Mouse (Mus musculus): ENCODE data around the gene Pcgf3. TPM values are rescaled to one million over a fixed set of nuclear protein-coding genes. Genes with fewer than 3 reads are reported as not detected.

Pcgf3 gene
- 10.0 and 11.3 TPM in 2 replicates for polyA plus RNA-seq (2015; fragmentation: Nextera tagmentation; extraction: Ambion mirVana)

DNA sequence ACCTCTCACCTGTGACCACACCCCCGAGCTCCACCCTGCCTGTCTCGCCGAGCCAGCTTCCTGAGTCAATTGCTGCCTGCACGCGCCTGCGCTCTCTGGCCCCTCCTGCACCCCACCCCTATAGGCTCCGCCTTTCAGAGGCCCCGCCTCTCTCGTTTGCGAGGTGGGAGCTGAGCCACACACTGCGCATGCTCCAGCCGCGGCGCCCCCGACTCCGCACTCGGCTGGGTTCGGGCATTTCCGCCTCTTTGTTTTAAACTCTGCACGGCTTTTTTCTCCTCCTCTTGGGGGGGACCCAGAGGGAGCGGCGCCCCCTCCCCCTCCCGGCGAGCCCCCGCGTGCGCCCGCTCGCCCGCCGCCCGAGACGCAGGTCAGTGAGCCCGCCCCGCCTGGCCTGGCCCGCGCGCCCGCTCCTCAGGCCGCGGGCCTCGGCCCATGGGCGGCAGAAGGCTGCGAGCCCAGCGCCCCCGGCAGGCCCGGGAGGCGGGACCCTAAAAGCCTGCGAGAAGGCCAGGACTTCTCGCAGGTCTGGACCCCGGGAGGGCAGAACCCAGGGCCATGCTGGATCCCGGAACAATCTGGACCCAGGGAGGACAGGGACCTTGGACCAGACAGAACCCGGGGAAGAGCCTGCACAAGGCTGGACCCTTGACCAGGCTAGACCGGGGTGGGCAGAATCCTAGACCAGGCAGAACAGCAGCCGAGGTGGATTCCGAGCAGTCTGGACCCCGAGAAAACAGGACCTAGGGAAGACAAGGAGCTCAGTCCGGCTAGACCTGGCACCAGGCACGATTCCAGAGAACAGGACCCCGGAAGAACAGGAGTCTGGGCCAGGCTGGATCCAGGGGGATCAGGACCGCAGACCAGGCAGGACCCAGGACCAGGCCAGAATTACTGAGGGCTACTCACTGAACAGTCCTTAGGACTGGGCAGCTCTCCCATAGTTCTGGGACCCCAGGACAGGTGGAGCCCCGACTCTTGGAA, at the start of gene Pcgf3:
Pcgf3 (plus strand) TSS at position 151 of the 984 bp plus-strand sequence.
- Histone ChIP-seq H3K9ac (ENCODE audit: low read length) (peak within 1 kb of the TSS; percentile 99), H3K27me3 (ENCODE audit: control insufficient read depth, insufficient read depth, low read length) (no peaks in the 10 kb centered on the region), H3K4me2 (replicated peaks; ENCODE audit: low read depth) (peak within 1 kb of the TSS; percentile 78), H3K9me3 (ENCODE audit: control insufficient read depth, low read length) (no peaks in the 10 kb centered on the region), H3K36me3 (ENCODE audit: control insufficient read depth, insufficient read depth, low read length) (no peaks in the 10 kb centered on the region), H3K4me3 (ENCODE audit: low read depth, low read length) (peak within 1 kb of the TSS; percentile 96), H3K27ac (replicated peaks) (peak within 1 kb of the TSS; percentile 90), H3K4me1 (replicated peaks; ENCODE audit: control insufficient read depth, insufficient read depth) (peaks cover 4% of the 10 kb centered on the region)
- peak; percentile 98 for ATAC-seq (ENCODE audit: low FRiP score, low TSS enrichment)
- DNase-seq (ENCODE audit: low spot score), result peak; percentile 100
- TF ChIP-seq CTCF (IDR thresholded peaks at IDR 0.05; ENCODE audit: low read depth), result no peak
- TF ChIP-seq EP300 (optimal IDR thresholded peaks at IDR 0.05), result no peak
- under 1% methylated on average over 45 of the region's 62 CpGs for WGBS

DNA sequence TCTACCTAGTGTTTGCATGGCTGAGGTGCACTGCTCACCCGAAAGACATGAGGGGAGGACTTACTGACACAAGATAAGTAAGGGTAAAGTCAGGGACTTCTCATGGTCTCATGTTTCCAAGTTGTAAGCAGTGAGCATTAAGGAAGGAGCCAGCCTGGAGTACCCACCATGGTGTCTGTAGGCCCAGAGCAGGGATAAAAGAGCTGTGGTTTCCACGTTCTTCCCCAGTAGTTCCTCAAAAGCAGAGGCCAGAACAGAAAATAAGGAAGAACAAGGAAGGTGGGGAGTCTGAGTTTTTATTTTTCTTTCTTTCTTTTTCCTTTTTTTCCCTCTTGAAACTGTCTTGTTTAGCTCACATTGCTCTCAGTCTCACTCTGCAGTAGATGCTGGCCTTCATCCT, 46.3 kb upstream of the Pcgf3 start:
- Histone ChIP-seq H3K9me3 (ENCODE audit: control insufficient read depth, low read length) (no peaks in the 10 kb centered on the region), H3K36me3 (ENCODE audit: control insufficient read depth, insufficient read depth, low read length) (no peaks in the 10 kb centered on the region), H3K9ac (ENCODE audit: low read length) (no peak overlapping the region), H3K27me3 (ENCODE audit: control insufficient read depth, insufficient read depth, low read length) (no peaks in the 10 kb centered on the region), H3K4me1 (replicated peaks; ENCODE audit: control insufficient read depth, insufficient read depth) (no peaks in the 10 kb centered on the region), H3K4me3 (ENCODE audit: low read depth, low read length) (no peak overlapping the region), H3K27ac (replicated peaks) (no peak overlapping the region), H3K4me2 (replicated peaks; ENCODE audit: low read depth) (no peak overlapping the region)
- no peak for DNase-seq (ENCODE audit: low spot score)
- WGBS, result 73% methylated on average over 2 of the region's 2 CpGs
- ATAC-seq (ENCODE audit: low FRiP score, low TSS enrichment), result no peak
- TF ChIP-seq EP300 (optimal IDR thresholded peaks at IDR 0.05) (no peak), CTCF (IDR thresholded peaks at IDR 0.05; ENCODE audit: low read depth) (no peak)

DNA sequence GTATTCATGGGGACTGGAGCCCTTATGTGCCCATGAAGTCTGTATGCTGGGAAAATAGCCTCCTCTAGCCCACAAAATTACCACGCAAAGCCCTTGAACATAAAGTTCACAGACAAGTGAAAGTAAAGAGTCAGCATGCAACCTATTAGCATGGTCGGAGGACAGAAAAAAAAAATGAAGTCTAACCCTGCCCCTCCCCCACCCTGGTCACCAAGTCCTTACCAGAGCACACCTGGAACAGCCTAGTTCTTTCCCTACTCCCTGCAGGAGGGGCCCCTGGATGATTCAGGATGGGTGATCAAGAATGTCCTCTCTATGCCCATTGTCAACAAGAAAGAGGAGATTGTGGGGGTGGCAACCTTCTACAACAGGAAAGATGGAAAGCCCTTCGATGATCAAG, 38.3 kb upstream of the Pcgf3 start:
- ATAC-seq (ENCODE audit: low FRiP score, low TSS enrichment) (no peak), DNase-seq (ENCODE audit: low spot score) (no peak)
- Histone ChIP-seq H3K27ac (replicated peaks) (no peak overlapping the region), H3K9me3 (ENCODE audit: control insufficient read depth, low read length) (no peaks in the 10 kb centered on the region), H3K4me1 (replicated peaks; ENCODE audit: control insufficient read depth, insufficient read depth) (no peaks in the 10 kb centered on the region), H3K4me3 (ENCODE audit: low read depth, low read length) (no peak overlapping the region), H3K36me3 (ENCODE audit: control insufficient read depth, insufficient read depth, low read length) (no peaks in the 10 kb centered on the region), H3K4me2 (replicated peaks; ENCODE audit: low read depth) (no peak overlapping the region), H3K9ac (ENCODE audit: low read length) (no peak overlapping the region), H3K27me3 (ENCODE audit: control insufficient read depth, insufficient read depth, low read length) (no peaks in the 10 kb centered on the region)
- WGBS, result 72% methylated on average over 3 of the region's 3 CpGs
- TF ChIP-seq EP300 (optimal IDR thresholded peaks at IDR 0.05), result no peak
- no peak for TF ChIP-seq CTCF (IDR thresholded peaks at IDR 0.05; ENCODE audit: low read depth)

DNA sequence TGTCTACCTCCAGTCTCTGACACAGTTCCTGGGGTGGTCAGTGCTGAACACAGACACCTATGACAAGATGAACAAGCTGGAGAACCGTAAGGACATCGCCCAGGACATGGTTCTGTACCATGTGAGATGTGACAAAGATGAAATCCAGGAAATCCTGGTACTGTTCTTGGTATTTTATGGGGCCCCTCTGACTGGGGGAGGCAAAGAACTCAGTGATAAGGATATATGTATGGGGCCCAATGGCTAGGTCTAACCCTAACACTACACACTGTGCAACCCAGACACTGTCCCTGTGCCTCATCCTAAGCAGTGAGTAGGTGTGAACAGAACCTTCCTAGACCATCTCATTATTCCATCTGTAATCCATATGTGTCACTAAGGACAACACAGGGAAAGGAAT, 37.6 kb upstream of the Pcgf3 start:
- TF ChIP-seq CTCF (IDR thresholded peaks at IDR 0.05; ENCODE audit: low read depth) (no peak), EP300 (optimal IDR thresholded peaks at IDR 0.05) (no peak)
- no peaks in the 10 kb centered on the region for H3K27me3 ChIP-seq (ENCODE audit: control insufficient read depth, insufficient read depth, low read length)
- H3K4me2 ChIP-seq (replicated peaks; ENCODE audit: low read depth), result no peak overlapping the region
- no peak overlapping the region for H3K4me3 ChIP-seq (ENCODE audit: low read depth, low read length)
- no peak overlapping the region for H3K27ac ChIP-seq (replicated peaks)
- DNase-seq (ENCODE audit: low spot score), result no peak
- H3K9ac ChIP-seq (ENCODE audit: low read length), result no peak overlapping the region
- H3K4me1 ChIP-seq (replicated peaks; ENCODE audit: control insufficient read depth, insufficient read depth), result no peaks in the 10 kb centered on the region
- no peaks in the 10 kb centered on the region for H3K9me3 ChIP-seq (ENCODE audit: control insufficient read depth, low read length)
- no peak for ATAC-seq (ENCODE audit: low FRiP score, low TSS enrichment)
- no peaks in the 10 kb centered on the region for H3K36me3 ChIP-seq (ENCODE audit: control insufficient read depth, insufficient read depth, low read length)
- 91% methylated on average over 2 of the region's 2 CpGs for WGBS

DNA sequence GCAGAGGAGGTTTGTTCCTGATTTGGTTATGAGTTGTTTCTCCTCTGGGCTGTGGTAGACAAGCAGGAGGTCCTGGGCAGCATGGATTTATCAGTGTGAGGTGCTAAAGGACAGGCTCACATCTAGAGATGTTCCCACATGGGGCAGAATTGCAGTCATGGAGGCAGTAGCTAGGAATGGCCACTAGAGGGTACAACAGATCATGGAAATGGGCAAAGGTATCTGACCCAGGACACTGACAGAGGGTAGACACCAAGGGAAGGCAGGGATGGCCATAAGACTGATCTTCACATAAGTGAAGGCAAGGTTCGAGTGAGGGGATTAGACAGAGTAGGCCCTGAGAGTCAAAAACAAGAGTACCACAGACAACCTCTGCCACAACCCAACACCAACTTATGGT, 33.8 kb upstream of the Pcgf3 start:
- ATAC-seq (ENCODE audit: low FRiP score, low TSS enrichment) (0 out of 2 replicates have a peak, but pooled peaks have one; percentile 41), DNase-seq (ENCODE audit: low spot score) (peak; percentile 50)
- H3K4me3 ChIP-seq (ENCODE audit: low read depth, low read length), result no peak overlapping the region
- H3K4me1 ChIP-seq (replicated peaks; ENCODE audit: control insufficient read depth, insufficient read depth), result no peaks in the 10 kb centered on the region
- WGBS, result 40% methylated on average over 1 of the region's 1 CpGs
- TF ChIP-seq CTCF (IDR thresholded peaks at IDR 0.05; ENCODE audit: low read depth) (peak; percentile 93), EP300 (optimal IDR thresholded peaks at IDR 0.05) (no peak)
- H3K9me3 ChIP-seq (ENCODE audit: control insufficient read depth, low read length), result no peaks in the 10 kb centered on the region
- peaks cover 3% of the 10 kb centered on the region; the same call in 1 of the 2 replicates for H3K36me3 ChIP-seq (ENCODE audit: control insufficient read depth, insufficient read depth, low read length)
- H3K27ac ChIP-seq (replicated peaks), result no peak overlapping the region
- H3K9ac ChIP-seq (ENCODE audit: low read length), result no peak overlapping the region
- no peaks in the 10 kb centered on the region for H3K27me3 ChIP-seq (ENCODE audit: control insufficient read depth, insufficient read depth, low read length)
- no peak overlapping the region for H3K4me2 ChIP-seq (replicated peaks; ENCODE audit: low read depth)

DNA sequence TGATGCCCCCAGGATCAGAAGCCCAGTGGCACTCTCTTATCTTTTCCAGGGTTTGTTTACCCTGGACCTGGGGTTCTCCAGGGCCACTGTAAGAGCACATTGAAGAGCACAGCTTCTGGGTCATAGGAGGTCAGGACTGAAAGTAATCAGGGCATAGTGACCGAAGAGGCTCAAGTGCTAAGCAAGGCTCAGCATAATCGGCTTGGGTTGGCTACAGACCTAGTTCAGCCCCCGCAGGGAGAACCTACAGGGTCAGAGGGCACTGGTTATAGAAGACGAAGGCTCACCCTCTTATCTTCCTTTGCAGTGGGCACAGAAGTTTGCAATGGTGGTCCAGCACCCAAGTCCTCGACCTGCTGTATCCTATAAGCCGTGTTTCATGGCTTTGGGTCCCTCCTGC, 29.8 kb upstream of the Pcgf3 start:
- 81% methylated on average over 6 of the region's 6 CpGs for WGBS
- Histone ChIP-seq H3K9ac (ENCODE audit: low read length) (no peak overlapping the region), H3K4me3 (ENCODE audit: low read depth, low read length) (no peak overlapping the region), H3K36me3 (ENCODE audit: control insufficient read depth, insufficient read depth, low read length) (peaks cover 3% of the 10 kb centered on the region; the same call in 1 of the 2 replicates), H3K4me2 (replicated peaks; ENCODE audit: low read depth) (no peak overlapping the region), H3K9me3 (ENCODE audit: control insufficient read depth, low read length) (no peaks in the 10 kb centered on the region), H3K27ac (replicated peaks) (no peak overlapping the region), H3K4me1 (replicated peaks; ENCODE audit: control insufficient read depth, insufficient read depth) (peaks cover 4% of the 10 kb centered on the region), H3K27me3 (ENCODE audit: control insufficient read depth, insufficient read depth, low read length) (no peaks in the 10 kb centered on the region)
- no peak for DNase-seq (ENCODE audit: low spot score)
- no peak for TF ChIP-seq CTCF (IDR thresholded peaks at IDR 0.05; ENCODE audit: low read depth)
- no peak for TF ChIP-seq EP300 (optimal IDR thresholded peaks at IDR 0.05)
- no peak for ATAC-seq (ENCODE audit: low FRiP score, low TSS enrichment)
